Mouse (Mus musculus): ENCODE data around the gene Amh. TPM values are rescaled to one million over a fixed set of nuclear protein-coding genes. Genes with fewer than 3 reads are reported as not detected.
"Not testable (repeated sequence)": the region's sequence is repeated elsewhere in the genome, so short reads cannot be mapped to it uniquely, and the experiment has no call there.

Gene Amh
- total and polyA plus RNA-seq, 2 experiments from 2014 or later: 0.18 to 4.0 TPM

DNA sequence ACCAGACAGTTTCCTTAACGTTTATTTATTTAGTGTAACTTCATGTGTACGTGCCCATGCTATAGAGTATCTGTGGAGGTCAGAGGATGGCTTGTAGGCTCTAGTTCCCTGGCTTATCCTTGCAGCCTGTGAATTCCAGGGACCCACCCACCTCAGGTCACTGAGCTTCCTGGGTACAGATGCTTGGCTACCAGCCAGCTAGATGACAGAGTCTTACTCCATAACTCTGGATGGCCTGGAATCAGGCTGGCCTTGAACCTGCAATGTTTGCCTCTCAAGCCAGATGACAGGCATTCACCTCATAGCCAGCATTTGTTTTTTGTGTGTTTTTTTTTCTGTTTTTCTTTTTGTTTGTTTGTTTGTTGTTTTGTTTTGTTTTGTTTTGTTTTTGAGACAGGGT, 12.1 kb downstream of the Amh start:
- no peaks in the 10 kb centered on the region for H3K9me3 ChIP-seq (replicated peaks; ENCODE audit: control insufficient read depth, low read length)
- no peak for ATAC-seq (ENCODE audit: insufficient read depth, low read depth)
- TF ChIP-seq CTCF (IDR thresholded peaks at IDR 0.05; ENCODE audit: low read depth): no peak
- no peak for TF ChIP-seq EP300 (IDR thresholded peaks at IDR 0.05; ENCODE audit: low read depth)

GRCm38 (mm10) chr10:80817955-80818354, 12.9 kb downstream of the Amh start:
- not testable (repeated sequence) for H3K4me3 ChIP-seq (ENCODE audit: low read depth, low read length); DNase-seq (ENCODE audit: low spot score); H3K36me3 ChIP-seq (replicated peaks; ENCODE audit: control insufficient read depth, insufficient read depth, low read length); H3K4me2 ChIP-seq (ENCODE audit: low read depth, low read length); H3K9me3 ChIP-seq (replicated peaks; ENCODE audit: control insufficient read depth, low read length); H3K27me3 ChIP-seq (ENCODE audit: control insufficient read depth, insufficient read depth, low read length); ATAC-seq (ENCODE audit: insufficient read depth, low read depth); H3K27ac ChIP-seq (ENCODE audit: low read depth); H3K4me1 ChIP-seq (ENCODE audit: control insufficient read depth, insufficient read depth); H3K9ac ChIP-seq (replicated peaks; ENCODE audit: low read depth, low read length)
- peak; percentile 25 for TF ChIP-seq CTCF (IDR thresholded peaks at IDR 0.05; ENCODE audit: low read depth)
- WGBS: 83% methylated on average over 7 of the region's 7 CpGs

More for the DNA sequence above, 12.1 kb downstream of the Amh start:
- Histone ChIP-seq H3K27ac (ENCODE audit: low read depth) (no peak overlapping the region), H3K4me1 (ENCODE audit: control insufficient read depth, insufficient read depth) (no peaks in the 10 kb centered on the region), H3K36me3 (replicated peaks; ENCODE audit: control insufficient read depth, insufficient read depth, low read length) (no peaks in the 10 kb centered on the region), H3K27me3 (ENCODE audit: control insufficient read depth, insufficient read depth, low read length) (no peaks in the 10 kb centered on the region), H3K9ac (replicated peaks; ENCODE audit: low read depth, low read length) (no peak overlapping the region), H3K4me2 (ENCODE audit: low read depth, low read length) (no peak overlapping the region), H3K4me3 (ENCODE audit: low read depth, low read length) (no peak overlapping the region)
- no peak for DNase-seq (ENCODE audit: low spot score)
- 71% methylated on average over 2 of the region's 2 CpGs for WGBS

DNA sequence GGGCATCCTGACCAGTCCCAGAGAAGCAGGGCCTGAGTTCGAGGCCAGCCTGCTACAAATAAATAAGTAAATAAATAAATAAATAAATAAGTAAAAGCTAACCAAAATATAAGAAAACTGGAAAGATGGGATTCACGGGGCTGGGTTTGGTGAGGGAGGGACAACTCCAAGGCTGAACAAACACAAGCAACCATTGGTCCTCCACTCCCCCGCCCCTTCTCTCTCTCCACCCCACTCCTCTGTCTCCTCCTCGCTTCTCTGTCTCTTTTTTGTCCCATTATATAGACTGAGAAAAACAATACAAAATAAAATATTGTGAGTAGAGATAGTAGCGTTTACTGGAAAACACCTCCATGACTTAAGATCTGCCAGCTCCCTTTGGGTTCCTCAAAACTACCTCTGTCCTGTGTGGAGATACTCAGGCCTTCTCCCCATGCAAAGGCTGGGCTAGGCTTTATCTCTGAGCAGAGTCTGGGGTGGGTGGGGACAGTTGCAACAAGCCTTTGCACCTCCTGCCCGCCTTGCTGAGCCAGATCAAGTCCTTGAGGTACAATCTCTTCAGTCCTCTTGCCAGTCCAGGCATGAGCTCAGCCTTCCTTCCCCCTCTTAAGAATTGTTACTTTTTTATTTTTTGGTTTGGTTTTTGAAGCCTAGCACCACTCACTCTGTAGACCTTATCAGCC, 13.7 kb downstream of the Amh start:
- no peak overlapping the region for H3K4me2 ChIP-seq (ENCODE audit: low read depth, low read length)
- DNase-seq (ENCODE audit: low spot score): no peak
- H3K27me3 ChIP-seq (ENCODE audit: control insufficient read depth, insufficient read depth, low read length): no peaks in the 10 kb centered on the region
- TF ChIP-seq EP300 (IDR thresholded peaks at IDR 0.05; ENCODE audit: low read depth) (no peak), CTCF (IDR thresholded peaks at IDR 0.05; ENCODE audit: low read depth) (no peak)
- 59% methylated on average over 6 of the region's 6 CpGs for WGBS
- no peak overlapping the region for H3K27ac ChIP-seq (ENCODE audit: low read depth)
- ATAC-seq (ENCODE audit: insufficient read depth, low read depth): no peak
- H3K4me1 ChIP-seq (ENCODE audit: control insufficient read depth, insufficient read depth): no peaks in the 10 kb centered on the region
- H3K36me3 ChIP-seq (replicated peaks; ENCODE audit: control insufficient read depth, insufficient read depth, low read length): no peaks in the 10 kb centered on the region
- H3K9ac ChIP-seq (replicated peaks; ENCODE audit: low read depth, low read length): no peak overlapping the region
- H3K4me3 ChIP-seq (ENCODE audit: low read depth, low read length): no peak overlapping the region
- H3K9me3 ChIP-seq (replicated peaks; ENCODE audit: control insufficient read depth, low read length): no peaks in the 10 kb centered on the region

DNA sequence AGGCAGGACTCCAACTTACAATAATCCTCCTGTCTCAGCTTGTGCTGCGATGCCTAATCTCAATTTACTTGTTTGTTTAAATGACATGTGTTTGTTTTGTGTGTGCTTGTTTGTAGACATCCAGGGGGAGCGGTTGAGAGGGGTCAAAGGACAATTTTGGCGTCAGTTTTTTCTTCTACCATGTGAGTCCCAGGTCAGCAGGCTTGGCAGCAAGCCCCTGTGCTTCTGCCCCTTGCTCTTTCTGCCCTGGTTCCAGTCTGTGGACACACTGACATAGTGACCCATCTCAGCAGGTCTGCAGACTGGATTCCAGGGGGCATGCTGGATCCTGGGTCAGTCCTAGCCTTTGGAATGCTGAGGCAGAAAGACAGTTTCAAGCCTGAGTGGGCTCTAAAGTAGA, 14.4 kb downstream of the Amh start:
- Histone ChIP-seq H3K4me1 (ENCODE audit: control insufficient read depth, insufficient read depth) (no peaks in the 10 kb centered on the region), H3K4me2 (ENCODE audit: low read depth, low read length) (no peak overlapping the region), H3K9me3 (replicated peaks; ENCODE audit: control insufficient read depth, low read length) (no peaks in the 10 kb centered on the region), H3K27me3 (ENCODE audit: control insufficient read depth, insufficient read depth, low read length) (no peaks in the 10 kb centered on the region), H3K4me3 (ENCODE audit: low read depth, low read length) (no peak overlapping the region), H3K27ac (ENCODE audit: low read depth) (no peak overlapping the region), H3K9ac (replicated peaks; ENCODE audit: low read depth, low read length) (no peak overlapping the region), H3K36me3 (replicated peaks; ENCODE audit: control insufficient read depth, insufficient read depth, low read length) (no peaks in the 10 kb centered on the region)
- DNase-seq (ENCODE audit: low spot score): no peak
- TF ChIP-seq EP300 (IDR thresholded peaks at IDR 0.05; ENCODE audit: low read depth): no peak
- no peak for TF ChIP-seq CTCF (IDR thresholded peaks at IDR 0.05; ENCODE audit: low read depth)
- ATAC-seq (ENCODE audit: insufficient read depth, low read depth): no peak
- WGBS: 46% methylated on average over 3 of the region's 3 CpGs

- Histone ChIP-seq H3K36me3 (replicated peaks; ENCODE audit: control insufficient read depth, insufficient read depth, low read length) (no peaks in the 10 kb centered on the region), H3K27me3 (ENCODE audit: control insufficient read depth, insufficient read depth, low read length) (no peaks in the 10 kb centered on the region), H3K4me1 (ENCODE audit: control insufficient read depth, insufficient read depth) (no peaks in the 10 kb centered on the region), H3K4me3 (ENCODE audit: low read depth, low read length) (no peak overlapping the region), H3K27ac (ENCODE audit: low read depth) (no peak overlapping the region), H3K9me3 (replicated peaks; ENCODE audit: control insufficient read depth, low read length) (no peaks in the 10 kb centered on the region), H3K9ac (replicated peaks; ENCODE audit: low read depth, low read length) (no peak overlapping the region), H3K4me2 (ENCODE audit: low read depth, low read length) (no peak overlapping the region)
- TF ChIP-seq CTCF (IDR thresholded peaks at IDR 0.05; ENCODE audit: low read depth) (peak; percentile 49), EP300 (IDR thresholded peaks at IDR 0.05; ENCODE audit: low read depth) (no peak)
- WGBS: 42% methylated on average over 2 of the region's 2 CpGs
- ATAC-seq (ENCODE audit: insufficient read depth, low read depth) (no peak), DNase-seq (ENCODE audit: low spot score) (no peak)
These were observed 16.9 kb downstream of the Amh start for GRCm38 (mm10) chr10:80821991-80822390.

DNA sequence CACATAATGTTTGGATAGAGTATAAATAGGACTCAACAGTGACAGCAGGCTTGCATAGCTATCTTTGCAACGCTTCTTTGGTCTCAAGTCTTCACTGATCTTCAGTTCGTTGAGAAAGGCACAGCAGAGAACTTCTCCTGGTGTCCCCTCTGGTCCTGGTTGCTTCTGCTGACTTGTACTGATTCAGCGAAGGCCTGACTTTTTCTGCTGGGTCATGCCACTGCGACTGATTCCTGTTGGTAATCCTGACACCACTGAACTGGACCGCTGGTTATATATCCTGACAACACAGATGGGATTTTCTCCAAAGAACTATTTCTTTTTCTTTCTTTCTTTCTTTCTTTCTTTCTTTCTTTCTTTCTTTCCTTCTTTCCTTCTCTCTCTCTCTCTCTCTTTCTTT, 17.5 kb downstream of the Amh start:
- Histone ChIP-seq H3K9me3 (replicated peaks; ENCODE audit: control insufficient read depth, low read length) (no peaks in the 10 kb centered on the region), H3K27ac (ENCODE audit: low read depth) (no peak overlapping the region), H3K27me3 (ENCODE audit: control insufficient read depth, insufficient read depth, low read length) (no peaks in the 10 kb centered on the region), H3K9ac (replicated peaks; ENCODE audit: low read depth, low read length) (no peak overlapping the region), H3K36me3 (replicated peaks; ENCODE audit: control insufficient read depth, insufficient read depth, low read length) (no peaks in the 10 kb centered on the region), H3K4me2 (ENCODE audit: low read depth, low read length) (no peak overlapping the region), H3K4me1 (ENCODE audit: control insufficient read depth, insufficient read depth) (peaks cover 1% of the 10 kb centered on the region), H3K4me3 (ENCODE audit: low read depth, low read length) (no peak overlapping the region)
- ATAC-seq (ENCODE audit: insufficient read depth, low read depth): no peak
- TF ChIP-seq EP300 (IDR thresholded peaks at IDR 0.05; ENCODE audit: low read depth) (no peak), CTCF (IDR thresholded peaks at IDR 0.05; ENCODE audit: low read depth) (no peak)
- 83% methylated on average over 5 of the region's 5 CpGs for WGBS
- no peak for DNase-seq (ENCODE audit: low spot score)

Data from heart, postnatal 0 days (tissue).